In the genomic region with DNA sequence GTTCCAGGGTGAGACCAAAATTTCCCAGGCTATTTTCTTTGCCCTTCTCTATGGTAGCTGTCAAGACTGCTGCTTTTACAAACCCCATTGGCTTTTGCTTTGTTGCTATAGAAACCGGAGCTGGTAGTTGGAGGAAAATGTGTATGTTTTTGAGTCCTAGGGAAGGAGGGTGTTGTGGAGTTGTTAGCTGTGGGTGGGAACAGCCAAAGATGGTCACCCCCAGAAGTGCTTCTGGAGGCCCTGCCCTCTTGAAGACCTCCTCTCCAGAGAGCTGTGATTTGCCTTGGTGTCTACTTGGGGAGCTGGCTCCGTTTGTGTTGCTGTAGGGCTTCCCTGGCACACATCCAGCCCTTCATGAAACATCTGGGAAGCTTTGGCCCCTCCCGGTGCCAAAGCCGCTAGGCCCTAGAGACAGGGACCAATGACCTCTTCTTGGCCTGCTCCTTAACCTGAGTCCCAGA, we compare ENCODE assay signal across 10 mouse cellular contexts.
DNase-seq lines count a peak whose midpoint lies in the region; ATAC-seq and TF ChIP-seq lines count a peak whose summit lies in the region.
"Had no signal": no experiment of that assay in that cellular context is flagged by ENCODE, and none has a peak within 500 bp of the region (broad histone marks: within the 10 kb centered on the region; RNA-seq: fewer than 3 reads in every experiment).

No protein-coding gene starts in this region.

- no peak overlapping the region for H3K9ac ChIP-seq in kidney, embryonic 14.5 days (ENCODE audit: low read depth, low read length)
- no peak overlapping the region for H3K9ac ChIP-seq in limb, embryonic 13.5 days
- H3K9ac ChIP-seq: embryonic facial prominence, embryonic 13.5 days; limb, embryonic 12.5 days had no signal

- intact Hi-C loops in gastrocnemius, postnatal 14 days (cut with DNase I; ENCODE audit: low total_unique reads): no loop called here

- TF ChIP-seq CTCF in kidney, adult 2 months (conservative IDR thresholded peaks at IDR 0.05; ENCODE audit: insufficient read depth, insufficient read length, low read depth, low read length): no peak

- 34% methylated on average over 4 of the region's 4 CpGs for WGBS in kidney, adult 2 months
- WGBS in kidney, embryonic 14.5 days: 48% methylated on average over 4 of the region's 4 CpGs
- 43% methylated on average over 4 of the region's 4 CpGs for WGBS in limb, embryonic 13.5 days

- ATAC-seq in kidney, embryonic 14.5 days (ENCODE audit: low FRiP score, low TSS enrichment): no peak
- peak; percentile 35; the same call in 1 of the 2 replicates for ATAC-seq in limb, embryonic 13.5 days (ENCODE audit: low FRiP score, low read depth)

- no peaks in the 10 kb centered on the region for H3K36me3 ChIP-seq in kidney, adult 2 months (ENCODE audit: control insufficient read depth, insufficient read depth, low read length)
- no peaks in the 10 kb centered on the region for H3K36me3 ChIP-seq in kidney, embryonic 14.5 days (ENCODE audit: control insufficient read depth, insufficient read depth, low read length)
- H3K36me3 ChIP-seq in limb, embryonic 13.5 days: no peaks in the 10 kb centered on the region
- H3K36me3 ChIP-seq: embryonic facial prominence, embryonic 13.5 days; limb, embryonic 12.5 days had no signal

- H3K4me3 ChIP-seq in kidney, adult 2 months (ENCODE audit: insufficient read depth, low read depth, low read length): no peak overlapping the region
- H3K4me3 ChIP-seq in kidney, embryonic 14.5 days (ENCODE audit: low read length): no peak overlapping the region
- no peak overlapping the region for H3K4me3 ChIP-seq in limb, embryonic 13.5 days
- H3K4me3 ChIP-seq: embryonic facial prominence, embryonic 13.5 days; limb, embryonic 12.5 days had no signal

- H3K27me3 ChIP-seq in kidney, adult 2 months (replicated peaks; ENCODE audit: control insufficient read depth, insufficient read depth, low read length): no peaks in the 10 kb centered on the region
- H3K27me3 ChIP-seq in kidney, embryonic 14.5 days (ENCODE audit: control insufficient read depth, insufficient read depth, low read length): no peaks in the 10 kb centered on the region
- no peaks in the 10 kb centered on the region for H3K27me3 ChIP-seq in limb, embryonic 13.5 days
- H3K27me3 ChIP-seq: embryonic facial prominence, embryonic 13.5 days; limb, embryonic 12.5 days had no signal

- no peak for TF ChIP-seq POLR2A in kidney, adult 2 months (IDR thresholded peaks at IDR 0.05; ENCODE audit: low read depth, low read length)

- H3K9me3 ChIP-seq in kidney, embryonic 14.5 days (ENCODE audit: control insufficient read depth, low read length): no peaks in the 10 kb centered on the region
- H3K9me3 ChIP-seq in limb, embryonic 13.5 days: no peaks in the 10 kb centered on the region
- H3K9me3 ChIP-seq: embryonic facial prominence, embryonic 13.5 days; limb, embryonic 12.5 days had no signal

- H3K4me1 ChIP-seq in kidney, adult 2 months (ENCODE audit: control insufficient read depth, insufficient read depth, low read length): peaks cover 7% of the 10 kb centered on the region; the same call in 1 of the 2 replicates
- H3K4me1 ChIP-seq in kidney, embryonic 14.5 days (ENCODE audit: control insufficient read depth, insufficient read depth, low read length): peaks cover 23% of the 10 kb centered on the region
- H3K4me1 ChIP-seq in limb, embryonic 13.5 days: peaks cover 42% of the 10 kb centered on the region

- DNase-seq in kidney, adult 2 months: peak; percentile 61
- DNase-seq in R1 (ENCODE audit: low read depth, low spot score): peak; percentile 15
- peak; percentile 63 for DNase-seq in gastrocnemius, postnatal 14 days
- DNase-seq in layer of hippocampus, adult 9-10 months (ENCODE audit: low spot score): no peak
- DNase-seq in retina, postnatal 1 day: no peak
- no peak for DNase-seq in urinary bladder, adult 18-20 months (ENCODE audit: low spot score in 2 of 2)

- no peak overlapping the region for H3K4me2 ChIP-seq in kidney, embryonic 14.5 days (replicated peaks; ENCODE audit: low read depth, low read length)
- H3K4me2 ChIP-seq in limb, embryonic 13.5 days (replicated peaks): no peak overlapping the region
- H3K4me2 ChIP-seq: embryonic facial prominence, embryonic 13.5 days; limb, embryonic 12.5 days had no signal

- H3K27ac ChIP-seq in kidney, adult 2 months (ENCODE audit: insufficient read depth, low read depth, low read length): no peak overlapping the region
- no peak overlapping the region for H3K27ac ChIP-seq in kidney, embryonic 14.5 days (ENCODE audit: low read depth, low read length)
- no peak overlapping the region for H3K27ac ChIP-seq in limb, embryonic 13.5 days
- H3K27ac ChIP-seq: embryonic facial prominence, embryonic 13.5 days; limb, embryonic 12.5 days had no signal

Comparison
In these comparisons a context has a peak if more than half of its experiments do, and no peak if none do; other contexts are left out.
1. DNase-seq: peak in kidney, adult 2 months (single experiment), R1 (single experiment) and gastrocnemius, postnatal 14 days (single experiment); none in layer of hippocampus, adult 9-10 months (single experiment), retina, postnatal 1 day (single experiment) and urinary bladder, adult 18-20 months (0 of 2).